Mouse (Mus musculus): ENCODE measurements at regions not wholly inside any gene's neighbourhood (a gene's known extent, or its start where the extent isn't known, plus 50 kb on each side); places are given as distances from the start of the nearest gene placed in this dataset.
"Not testable (repeated sequence)": the region's sequence is repeated elsewhere in the genome, so short reads cannot be mapped to it uniquely, and the experiment has no call there.

- TF ChIP-seq TAL1, GATA1 (IDR thresholded peaks at IDR 0.05; ENCODE audit: low read length): not testable (repeated sequence)
Measured at GRCm38 (mm10) chr15:5992146-5992545, 307.4 kb upstream of the Dab2 start.
